Mouse (Mus musculus) left cerebral cortex, postnatal 4 days (tissue): ENCODE measurements around the gene Gm16181. TPM values are rescaled to one million over a fixed set of nuclear protein-coding genes. Genes with fewer than 3 reads are reported as not detected.

ENCODE experiments used
- DNase-seq: peaks from one replicate; pipeline ENCODE4 v3.0.0-alpha.2; 2022
- intact Hi-C: fragments of 180-260 bp; cut with DNase I; formaldehyde crosslinking; loops from one replicate; pipeline ENCODE4 v1.15.1; 2025
- total RNA-seq, 2 experiments: library from RNA; stranded (reverse); gene quantifications; 2 replicates each; pipeline ENCODE4 v1.2.3; 2021

Gene Gm16181
- total RNA-seq, 2 experiments from 2014 or later: not detected

GRCm38 (mm10) chr17:35194844-35195630 lies 25.6 kb upstream of the Gm16181 start:
- no peak for DNase-seq
- intact Hi-C loops: loop anchor here (2.0 kb wide), 1 partner anchor 28 kb away; no protein-coding TSS in a partner anchor

- intact Hi-C loops: loop anchor here (2.0 kb wide), 1 partner anchor 29 kb away; no protein-coding TSS in a partner anchor
- peak; percentile 78 for DNase-seq
Observed at GRCm38 (mm10) chr17:35195631-35196320, 24.9 kb upstream of the Gm16181 start.

GRCm38 (mm10) chr17:35196321-35196641 lies 24.4 kb upstream of the Gm16181 start:
- intact Hi-C loops: no loop called here
- DNase-seq: no peak

- intact Hi-C loops: no loop called here
- DNase-seq: no peak
Observed at GRCm38 (mm10) chr17:35197126-35197525, 23.5 kb upstream of the Gm16181 start.

- intact Hi-C loops: no loop called here
- DNase-seq: no peak
Observed at GRCm38 (mm10) chr17:35198029-35198428, 22.6 kb upstream of the Gm16181 start.

GRCm38 (mm10) chr17:35198946-35199345 lies 21.7 kb upstream of the Gm16181 start:
- intact Hi-C loops: no loop called here
- no peak for DNase-seq

- DNase-seq: no peak
- intact Hi-C loops: no loop called here
Observed at GRCm38 (mm10) chr17:35200398-35200797, 20.2 kb upstream of the Gm16181 start.

- intact Hi-C loops: no loop called here
- DNase-seq: no peak
Observed at GRCm38 (mm10) chr17:35201128-35201527, 19.5 kb upstream of the Gm16181 start.

GRCm38 (mm10) chr17:35201787-35202186 lies 18.8 kb upstream of the Gm16181 start, which contains the start of gene Tnf:
Gene Tnf, minus strand, starts transcription at chr17:35202007.
- no peak for DNase-seq
- intact Hi-C loops: no loop called here

GRCm38 (mm10) chr17:35202442-35202841 lies 18.2 kb upstream of the Gm16181 start:
- no peak for DNase-seq
- intact Hi-C loops: no loop called here

- intact Hi-C loops: no loop called here
- no peak for DNase-seq
Observed at GRCm38 (mm10) chr17:35204494-35205379, 15.9 kb upstream of the Gm16181 start, which contains the start of gene Lta. Gene Lta, minus strand, starts transcription at chr17:35205351.

GRCm38 (mm10) chr17:35205380-35205769 lies 15.3 kb upstream of the Gm16181 start:
- no peak for DNase-seq
- intact Hi-C loops: no loop called here

GRCm38 (mm10) chr17:35209785-35210535 lies 10.7 kb upstream of the Gm16181 start:
- no peak for DNase-seq
- intact Hi-C loops: no loop called here

GRCm38 (mm10) chr17:35210593-35210992 lies 10.0 kb upstream of the Gm16181 start:
- DNase-seq: no peak
- intact Hi-C loops: no loop called here

GRCm38 (mm10) chr17:35213071-35213470 lies 7.6 kb upstream of the Gm16181 start:
- intact Hi-C loops: no loop called here
- no peak for DNase-seq

- intact Hi-C loops: no loop called here
- no peak for DNase-seq
Observed at GRCm38 (mm10) chr17:35218516-35219193, 2.0 kb upstream of the Gm16181 start.

GRCm38 (mm10) chr17:35219601-35220041 lies 1.0 kb upstream of the Gm16181 start:
- no peak for DNase-seq
- intact Hi-C loops: no loop called here

- no peak for DNase-seq
Observed at GRCm38 (mm10) chr17:35222299-35222698, 1.7 kb downstream of the Gm16181 start.

GRCm38 (mm10) chr17:35224641-35225040 lies 4.0 kb downstream of the Gm16181 start:
- intact Hi-C loops: no loop called here

More at GRCm38 (mm10) chr17:35222299-35222698, 1.7 kb downstream of the Gm16181 start:
- intact Hi-C loops: no loop called here

GRCm38 (mm10) chr17:35225456-35225855 lies 4.8 kb downstream of the Gm16181 start:
- intact Hi-C loops: no loop called here
- DNase-seq: no peak

More at GRCm38 (mm10) chr17:35224641-35225040, 4.0 kb downstream of the Gm16181 start:
- no peak for DNase-seq
